Mouse (Mus musculus) midbrain, postnatal 0 days (tissue): ENCODE results near the gene Stx6. TPM values are rescaled to one million over a fixed set of nuclear protein-coding genes. Genes with fewer than 3 reads are reported as not detected.

ENCODE experiments used
- ATAC-seq: fragments of 200-750 bp; cut with Nextera tagmentation; 2 replicates; pipeline ENCODE4 v1.8.0; 2017; ENCODE audit warnings: moderate number of reproducible peaks, mild to moderate bottlenecking, moderate TSS enrichment, moderate library complexity; ENCODE audit not compliant: low FRiP score
- DNase-seq: peaks from one replicate; pipeline ENCODE4 v3.0.0-alpha.2; 2015; ENCODE audit warnings: low spot score
- H3K27ac ChIP-seq: fragments of 300-500 bp; sonication (generic); 2 replicates; pipeline ENCODE4 v1.5.1; 2014; ENCODE audit warnings: low read depth, mild to moderate bottlenecking, low read length, mixed read lengths
- H3K27me3 ChIP-seq: fragments of 300-500 bp; sonication (generic); 2 replicates; pipeline ENCODE4 v1.6.1; 2014; ENCODE audit warnings: low read length, control low read depth, mixed read lengths; ENCODE audit not compliant: insufficient read depth
- H3K36me3 ChIP-seq: fragments of 300-500 bp; sonication (generic); 2 replicates; pipeline ENCODE4 v1.6.1; 2014; ENCODE audit warnings: low read length, control low read depth, mixed read lengths; ENCODE audit not compliant: insufficient read depth
- H3K4me1 ChIP-seq: fragments of 300-500 bp; sonication (generic); 2 replicates; pipeline ENCODE4 v1.6.1; 2014; ENCODE audit warnings: mild to moderate bottlenecking, control low read depth, antibody characterized with exemption, low read length, mixed read lengths; ENCODE audit not compliant: insufficient read depth
- H3K4me2 ChIP-seq: fragments of 300-500 bp; sonication (generic); 2 replicates; pipeline ENCODE4 v1.6.1; 2014; ENCODE audit warnings: low read depth, mild to moderate bottlenecking, low read length, mixed read lengths; ENCODE audit not compliant: poor library complexity, severe bottlenecking
- H3K4me3 ChIP-seq: fragments of 300-500 bp; sonication (generic); 2 replicates; pipeline ENCODE4 v1.5.1; 2014; ENCODE audit warnings: low read depth, mild to moderate bottlenecking, low read length, moderate library complexity
- H3K9ac ChIP-seq: fragments of 300-500 bp; sonication (generic); replicated peaks from 2 replicates; pipeline ENCODE4 v1.6.1; 2014; ENCODE audit warnings: mild to moderate bottlenecking, low read length, moderate library complexity, mixed read lengths; ENCODE audit not compliant: poor library complexity, severe bottlenecking
- H3K9me3 ChIP-seq: fragments of 300-500 bp; sonication (generic); 2 replicates; pipeline ENCODE4 v1.6.1; 2016; ENCODE audit warnings: low read length, control low read depth
- CTCF ChIP-seq: IDR thresholded peaks from 2 replicates; pipeline ENCODE4 v1.5.1; 2016; ENCODE audit warnings: antibody characterized with exemption, mild to moderate bottlenecking
- WGBS: fragments of 180-500 bp; shearing (Covaris S2); extraction: QIAGEN DNeasy Blood & Tissue Kit; methylation state at CpG from one replicate; pipeline ENCODE4 v1.1.7; 2014; 5-methylcytosine and 5-hydroxymethylcytosine counted together
- polyA plus RNA-seq: library from polyadenylated mRNA; unstranded; fragments of >200 nt; fragmentation: Nextera tagmentation; extraction: Ambion mirVana; gene quantifications from 2 replicates; pipeline ENCODE4 v1.2.1, GENCODE M21; 2015
- total RNA-seq: library from RNA; depleted of rRNA; stranded (reverse); fragments of >200 nt; gene quantifications from 2 replicates; pipeline ENCODE4 v1.2.3, GENCODE M21; 2014

Stx6 gene
- total and polyA plus RNA-seq, 2 experiments from 2014 or later = 81.8 to 86.8 TPM

DNA sequence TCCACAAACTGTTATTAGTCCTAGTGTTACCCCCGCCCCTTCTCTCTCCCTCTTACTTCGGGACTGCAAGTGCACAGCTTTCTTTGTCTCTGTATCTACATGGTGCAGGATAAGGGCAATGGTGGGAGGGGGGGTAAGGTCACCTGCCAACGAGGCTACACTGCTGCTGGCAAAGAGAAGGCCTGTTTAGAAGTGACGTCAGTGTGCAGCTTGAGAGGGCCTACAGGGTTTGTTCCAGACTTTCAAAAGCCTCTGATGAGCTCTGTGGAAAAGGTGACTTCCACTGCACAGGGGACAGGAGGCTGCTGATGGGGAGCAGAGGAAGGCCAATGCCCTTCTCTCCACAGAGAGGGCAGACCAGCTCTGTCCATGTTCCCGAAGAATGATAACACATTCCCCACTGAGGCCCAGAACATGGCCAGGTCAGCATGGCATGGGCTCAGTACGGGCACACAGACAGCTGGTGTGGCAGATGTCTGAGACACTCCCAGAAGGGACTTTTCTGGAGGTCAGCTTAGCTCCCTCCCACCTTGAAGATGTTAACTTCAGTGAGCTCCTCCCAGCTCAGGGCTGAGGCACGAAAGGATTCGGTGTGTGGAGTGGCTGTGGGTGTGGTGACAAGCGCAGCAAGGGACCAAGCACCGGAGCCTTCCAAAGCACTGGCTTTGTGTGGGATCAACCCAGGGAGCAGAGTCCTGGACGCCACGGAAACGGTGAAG lies 78.0 kb downstream of the Stx6 start:
- Histone ChIP-seq H3K27me3 (no peaks in the 10 kb centered on the region), H3K4me2 (no peak overlapping the region), H3K9me3 (no peaks in the 10 kb centered on the region), H3K36me3 (no peaks in the 10 kb centered on the region), H3K4me1 (peaks cover 21% of the 10 kb centered on the region), H3K27ac (0 out of 2 replicates have a peak overlapping the region, but pooled peaks have one; percentile 38), H3K4me3 (no peak overlapping the region), H3K9ac (no peak overlapping the region)
- no peak for TF ChIP-seq CTCF
- ATAC-seq (no peak), DNase-seq (no peak)
- WGBS = 37% methylated on average over 13 of the region's 13 CpGs

DNA sequence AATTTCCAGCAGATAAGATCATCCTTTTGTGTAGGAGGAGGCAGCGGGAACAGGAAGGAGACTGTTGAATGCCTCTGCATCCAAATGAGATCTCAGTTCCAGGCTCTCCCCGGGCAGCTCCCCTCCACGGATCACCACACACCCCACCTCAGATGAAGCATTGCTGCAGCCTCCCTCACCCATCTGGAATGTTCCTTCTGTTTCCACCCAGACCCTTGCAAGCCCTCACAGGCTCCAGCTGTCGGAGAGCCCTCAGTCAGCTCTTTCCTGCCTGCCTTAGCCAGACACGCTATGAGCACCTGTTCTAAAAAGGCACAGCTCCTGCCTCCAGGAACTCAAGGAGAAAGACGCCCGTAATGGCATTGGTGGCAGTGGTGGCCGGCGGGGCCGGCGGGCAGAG lies 78.9 kb downstream of the Stx6 start:
- no peaks in the 10 kb centered on the region for H3K9me3 ChIP-seq
- no peak overlapping the region for H3K27ac ChIP-seq
- ATAC-seq = no peak
- H3K4me3 ChIP-seq = no peak overlapping the region
- WGBS = 67% methylated on average over 11 of the region's 11 CpGs
- H3K36me3 ChIP-seq = no peaks in the 10 kb centered on the region
- 0 out of 2 replicates have a peak overlapping the region, but pooled peaks have one; percentile 29 for H3K9ac ChIP-seq
- TF ChIP-seq CTCF = no peak
- no peak for DNase-seq
- H3K4me2 ChIP-seq = no peak overlapping the region
- H3K4me1 ChIP-seq = peaks cover 21% of the 10 kb centered on the region
- no peaks in the 10 kb centered on the region for H3K27me3 ChIP-seq

DNA sequence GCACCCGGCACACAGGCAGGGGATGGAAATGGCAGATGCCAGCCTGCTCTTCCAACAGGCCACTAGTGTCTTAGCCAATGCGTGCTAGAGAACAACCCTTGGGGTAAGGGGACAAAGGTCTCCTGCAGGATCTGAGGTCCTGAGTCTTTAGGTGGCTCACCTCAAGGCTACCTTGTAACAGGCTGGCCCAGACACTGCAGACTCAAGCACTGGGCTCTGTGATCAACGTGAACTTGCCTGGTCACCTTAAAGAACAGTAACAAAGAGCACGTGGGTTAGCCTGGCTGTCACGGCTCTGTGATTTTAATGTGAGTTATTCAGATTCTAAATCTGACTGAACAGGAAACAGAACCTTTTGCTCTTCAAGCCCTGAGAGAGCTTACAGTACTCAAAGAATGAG lies 79.6 kb downstream of the Stx6 start:
- H3K4me1 ChIP-seq = peaks cover 20% of the 10 kb centered on the region
- no peak for TF ChIP-seq CTCF
- H3K36me3 ChIP-seq = no peaks in the 10 kb centered on the region
- H3K9me3 ChIP-seq = no peaks in the 10 kb centered on the region
- no peak overlapping the region for H3K9ac ChIP-seq
- no peak overlapping the region for H3K4me3 ChIP-seq
- H3K27me3 ChIP-seq = no peaks in the 10 kb centered on the region
- DNase-seq (no peak), ATAC-seq (no peak)
- no peak overlapping the region for H3K4me2 ChIP-seq
- no peak overlapping the region for H3K27ac ChIP-seq
- 75% methylated on average over 5 of the region's 5 CpGs for WGBS

DNA sequence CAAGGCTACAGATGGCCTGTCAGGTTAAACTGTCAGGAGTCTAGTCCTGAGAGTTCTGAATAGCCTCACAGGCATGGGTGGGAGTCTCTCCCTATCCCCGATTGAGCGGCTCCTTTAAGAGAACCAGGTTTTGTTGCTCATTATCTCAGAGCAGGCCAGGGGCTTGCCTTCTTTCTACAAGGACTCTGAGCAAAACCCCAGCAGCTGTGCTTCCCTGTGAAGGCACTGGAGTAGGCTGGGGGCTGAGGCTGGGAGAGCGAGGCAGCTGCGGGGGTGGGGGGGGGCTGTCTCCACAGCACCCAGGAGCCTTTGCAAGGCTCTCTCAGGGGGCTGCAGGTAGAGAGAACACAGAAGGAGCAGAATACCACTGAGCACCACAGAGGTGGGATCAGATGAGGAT lies 80.7 kb downstream of the Stx6 start:
- Histone ChIP-seq H3K27ac (no peak overlapping the region), H3K36me3 (no peaks in the 10 kb centered on the region), H3K9ac (no peak overlapping the region), H3K9me3 (no peaks in the 10 kb centered on the region), H3K4me2 (no peak overlapping the region), H3K4me3 (no peak overlapping the region), H3K4me1 (peaks cover 9% of the 10 kb centered on the region; the same call in 1 of the 2 replicates), H3K27me3 (no peaks in the 10 kb centered on the region)
- TF ChIP-seq CTCF = no peak
- ATAC-seq (no peak), DNase-seq (no peak)
- WGBS = 45% methylated on average over 4 of the region's 4 CpGs

DNA sequence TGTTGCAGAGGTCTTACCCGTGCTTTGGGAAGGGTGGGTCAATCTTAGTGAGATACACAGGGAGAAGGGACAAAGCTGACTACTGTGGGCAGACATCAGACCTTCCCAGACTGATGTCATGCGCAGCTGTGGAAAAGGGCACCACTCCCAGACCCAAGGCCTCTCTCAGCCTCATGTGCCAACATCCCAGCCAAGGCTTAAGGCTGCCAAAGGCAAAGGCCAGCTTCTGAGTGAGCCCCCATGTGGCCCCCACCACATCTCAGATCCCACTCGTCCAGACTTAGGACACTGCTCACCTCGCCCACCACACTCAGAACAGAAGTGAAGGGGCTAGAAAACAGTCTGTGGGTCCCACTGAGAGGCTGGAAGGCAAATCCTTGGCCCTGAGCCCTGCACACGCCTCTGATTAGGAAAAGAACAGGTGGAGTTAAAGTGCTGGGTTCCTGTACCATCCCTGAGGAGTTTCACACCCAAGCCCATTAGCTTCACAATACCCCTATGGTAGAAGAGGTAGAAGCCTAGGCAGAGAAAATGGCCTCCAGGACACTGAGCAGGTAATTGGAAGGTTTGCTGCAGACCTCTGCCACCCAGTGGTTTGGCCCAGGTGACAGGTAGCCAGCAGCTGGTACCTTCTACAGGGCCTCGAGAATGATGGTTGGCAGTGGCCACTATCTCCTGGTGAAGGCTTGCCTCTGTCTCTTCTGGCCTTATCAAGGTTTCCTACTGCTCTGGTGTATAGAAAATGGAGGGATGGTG lies 81.6 kb downstream of the Stx6 start:
- no peaks in the 10 kb centered on the region for H3K36me3 ChIP-seq
- no peak overlapping the region for H3K27ac ChIP-seq
- DNase-seq (no peak), ATAC-seq (no peak)
- no peak overlapping the region for H3K4me3 ChIP-seq
- no peaks in the 10 kb centered on the region for H3K9me3 ChIP-seq
- peaks cover 7% of the 10 kb centered on the region; the same call in 1 of the 2 replicates for H3K4me1 ChIP-seq
- H3K9ac ChIP-seq = no peak overlapping the region
- peaks cover 7% of the 10 kb centered on the region; the same call in 1 of the 2 replicates for H3K27me3 ChIP-seq
- WGBS = 79% methylated on average over 6 of the region's 6 CpGs
- TF ChIP-seq CTCF = no peak
- no peak overlapping the region for H3K4me2 ChIP-seq
